Mouse (Mus musculus) ovary, postnatal 14 days (tissue): ENCODE measurements around the gene Prtn3.

Experiments used
- DNase-seq: peaks from one replicate; pipeline ENCODE4 v3.0.0; 2022; ENCODE audit warnings: low spot score

Prtn3 gene

GRCm38 (mm10) chr10:79909092-79909922, 35.0 kb downstream of the Prtn3 start:
- no peak for DNase-seq

DNA sequence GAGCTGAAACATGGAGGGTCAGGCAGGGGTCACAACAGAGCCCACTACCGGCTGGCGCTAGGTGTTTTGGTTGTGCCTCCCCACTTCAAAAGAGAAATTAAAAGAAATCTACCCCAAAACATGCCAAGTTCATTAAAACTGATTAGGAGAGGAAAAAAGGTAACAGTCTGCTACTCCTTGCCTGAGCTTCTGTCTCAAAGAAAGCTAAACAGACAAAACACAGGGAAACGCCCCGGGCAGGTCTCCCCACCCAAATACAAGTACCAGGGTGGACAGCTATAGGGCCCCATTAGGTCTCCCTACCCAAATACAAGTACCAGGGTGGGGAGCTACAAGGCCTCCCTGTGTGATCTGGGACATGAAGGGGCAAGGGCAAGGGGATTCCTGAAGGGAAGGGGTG, 36.3 kb downstream of the Prtn3 start, which contains the start of gene Gm26602:
Gm26602 (plus strand) TSS at position 301 of the 400 bp plus-strand sequence.
- no peak for DNase-seq

GRCm38 (mm10) chr10:79912412-79912811, 38.1 kb downstream of the Prtn3 start:
- no peak for DNase-seq

- no peak for DNase-seq
Measured at GRCm38 (mm10) chr10:79914131-79914947, 40.1 kb downstream of the Prtn3 start.

DNA sequence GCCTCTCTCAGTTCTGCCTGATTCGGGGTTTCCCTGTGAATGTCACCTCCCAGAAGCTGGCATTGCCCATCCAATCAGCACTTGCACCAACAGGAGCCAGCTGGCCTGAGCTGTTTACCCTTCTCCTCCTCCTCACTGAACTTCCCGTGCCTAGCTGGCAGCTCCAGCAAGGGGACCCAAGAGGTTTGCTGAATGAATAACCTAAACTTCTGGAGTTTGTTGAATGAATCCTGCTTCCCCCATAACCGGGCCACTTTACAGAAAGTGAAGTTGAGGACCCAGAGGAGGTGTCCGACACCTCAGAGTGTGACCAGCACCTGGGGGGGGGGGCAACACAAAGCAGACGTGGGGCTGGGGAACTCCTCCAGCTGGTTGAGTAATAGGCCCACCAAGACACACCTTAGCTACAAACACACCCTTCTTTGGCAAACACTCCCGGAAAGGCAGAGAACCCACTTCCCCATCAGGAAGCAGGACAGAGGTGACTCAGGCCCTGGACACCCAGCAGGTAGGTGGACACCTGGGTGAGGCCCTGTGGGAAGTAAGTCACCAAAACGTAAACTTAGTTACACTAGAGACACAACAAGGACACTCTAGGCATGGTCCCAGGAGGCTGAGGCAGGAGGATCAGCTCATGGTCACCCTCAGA, 40.8 kb downstream of the Prtn3 start:
- no peak for DNase-seq

DNA sequence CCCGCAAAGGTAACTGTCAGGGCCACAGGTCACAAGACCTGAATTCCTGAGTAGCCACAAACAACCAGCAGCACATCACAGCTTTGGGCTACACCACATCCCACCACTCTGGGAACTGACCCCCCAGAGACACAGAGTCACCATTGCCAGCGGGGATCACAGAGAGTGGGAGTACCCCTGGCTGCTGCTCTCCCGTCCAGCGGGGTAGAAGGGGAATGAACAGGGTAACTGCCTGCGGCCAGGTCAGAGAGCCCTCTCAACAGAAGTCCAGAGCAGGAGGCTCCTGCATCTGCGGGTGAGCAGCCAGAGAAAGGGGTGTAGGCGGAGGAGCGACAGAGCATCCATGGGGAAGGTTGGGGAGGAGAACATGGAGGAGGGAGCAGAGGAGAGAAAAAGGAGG, 41.8 kb downstream of the Prtn3 start:
- no peak for DNase-seq

DNA sequence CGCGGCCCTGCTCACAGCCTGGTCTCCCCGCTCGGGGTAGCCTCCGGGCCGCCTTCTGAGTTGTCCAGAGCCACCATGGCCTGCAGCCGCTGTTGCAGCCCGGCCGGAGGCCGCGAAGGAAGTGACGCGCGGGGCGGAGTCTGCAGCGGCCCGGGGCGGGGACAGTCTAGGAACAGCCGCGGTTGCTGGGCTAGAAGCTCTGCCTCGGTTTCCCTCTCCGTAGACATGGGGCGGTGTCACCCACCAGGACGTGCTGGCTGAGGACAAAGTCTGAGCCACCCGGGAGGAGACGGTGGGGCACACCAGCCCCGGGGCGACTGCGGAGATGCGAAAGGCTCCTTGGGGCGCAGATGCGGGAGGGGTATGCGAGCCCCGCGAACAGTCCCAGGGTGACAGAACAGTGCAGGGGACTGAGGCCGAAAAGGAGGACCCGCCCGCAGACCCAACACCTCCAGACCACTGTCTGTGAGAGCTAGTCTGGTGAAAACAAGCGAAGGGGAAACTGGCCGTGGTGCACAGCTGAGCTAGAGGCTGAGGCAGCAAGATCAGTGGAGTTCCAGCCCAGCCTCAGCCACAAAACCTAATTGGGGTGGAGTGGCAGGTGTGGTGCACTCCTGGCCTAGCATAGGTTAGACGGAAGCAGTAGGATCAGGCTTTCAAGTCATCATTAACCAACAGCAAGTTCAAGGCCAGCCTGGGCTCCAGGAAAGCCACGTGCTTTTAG, 42.7 kb downstream of the Prtn3 start, which contains the start of gene Kiss1r:
Kiss1r (plus strand) TSS at position 164 of the 724 bp plus-strand sequence.
- peak; percentile 84 for DNase-seq

DNA sequence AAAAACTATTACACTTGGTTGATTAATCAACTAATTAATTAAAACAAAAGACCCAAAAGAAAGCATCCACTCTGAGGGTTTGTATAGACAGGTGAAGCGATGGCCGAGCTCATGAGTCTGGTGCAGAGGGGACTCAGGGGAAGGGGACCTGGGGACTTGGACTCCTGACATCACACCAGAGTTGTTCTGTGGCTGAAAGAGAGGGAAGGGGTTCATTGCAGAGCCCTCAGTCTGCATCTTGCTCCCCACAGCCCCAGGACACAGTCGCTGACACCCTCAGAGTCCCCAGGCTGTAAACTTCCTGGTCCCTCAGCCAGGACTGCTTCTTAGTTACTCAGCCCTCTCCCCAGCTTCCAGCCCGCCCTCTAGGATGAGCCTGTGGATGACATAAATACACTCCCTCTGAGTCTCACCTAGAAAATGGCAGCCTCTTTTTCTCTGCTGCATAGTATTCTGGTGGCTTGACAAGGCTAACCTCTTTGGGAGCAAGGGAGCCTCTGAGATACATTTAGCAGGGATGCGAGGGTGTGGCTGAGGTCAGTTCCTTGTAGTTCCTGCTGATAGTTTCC, 43.3 kb downstream of the Prtn3 start:
- DNase-seq = no peak

DNA sequence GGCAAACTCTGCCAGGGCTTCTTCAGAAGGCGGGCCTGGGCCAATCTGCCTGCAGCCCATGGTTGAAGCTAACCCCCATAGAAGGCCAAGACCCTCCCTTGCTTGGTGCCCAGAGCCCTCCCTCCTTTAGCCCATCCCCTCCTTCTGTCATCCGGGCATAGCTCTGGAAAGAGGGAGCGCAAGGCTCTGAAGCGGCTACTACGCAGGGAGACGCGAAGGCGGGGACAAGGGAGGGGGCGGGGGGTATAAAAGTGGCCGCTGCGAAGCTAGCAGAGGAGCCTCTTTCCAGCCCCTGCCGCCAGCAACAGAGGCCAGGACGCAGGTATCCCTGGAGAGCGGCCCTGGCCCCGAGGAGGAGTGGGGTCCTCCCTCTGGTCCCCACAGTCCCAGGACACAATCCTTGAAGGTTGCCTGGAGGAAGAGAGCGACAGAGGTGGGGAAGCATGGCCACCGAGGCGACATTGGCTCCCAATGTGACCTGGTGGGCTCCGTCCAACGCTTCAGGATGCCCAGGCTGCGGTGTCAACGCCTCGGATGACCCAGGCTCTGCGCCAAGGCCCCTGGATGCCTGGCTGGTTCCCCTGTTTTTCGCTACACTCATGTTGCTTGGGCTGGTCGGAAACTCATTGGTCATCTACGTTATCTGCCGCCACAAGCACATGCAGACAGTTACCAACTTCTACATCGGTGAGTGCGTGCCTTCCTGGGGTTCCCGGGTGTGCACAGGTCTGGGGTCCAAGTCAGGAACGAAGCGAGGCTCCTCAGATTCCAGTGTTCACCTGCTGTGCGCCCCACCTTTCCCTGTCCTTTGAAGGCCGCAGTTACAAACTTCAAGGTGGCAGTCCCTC, 44.2 kb downstream of the Prtn3 start:
- no peak for DNase-seq

GRCm38 (mm10) chr10:79919251-79919849, 45.1 kb downstream of the Prtn3 start:
- DNase-seq = no peak

DNA sequence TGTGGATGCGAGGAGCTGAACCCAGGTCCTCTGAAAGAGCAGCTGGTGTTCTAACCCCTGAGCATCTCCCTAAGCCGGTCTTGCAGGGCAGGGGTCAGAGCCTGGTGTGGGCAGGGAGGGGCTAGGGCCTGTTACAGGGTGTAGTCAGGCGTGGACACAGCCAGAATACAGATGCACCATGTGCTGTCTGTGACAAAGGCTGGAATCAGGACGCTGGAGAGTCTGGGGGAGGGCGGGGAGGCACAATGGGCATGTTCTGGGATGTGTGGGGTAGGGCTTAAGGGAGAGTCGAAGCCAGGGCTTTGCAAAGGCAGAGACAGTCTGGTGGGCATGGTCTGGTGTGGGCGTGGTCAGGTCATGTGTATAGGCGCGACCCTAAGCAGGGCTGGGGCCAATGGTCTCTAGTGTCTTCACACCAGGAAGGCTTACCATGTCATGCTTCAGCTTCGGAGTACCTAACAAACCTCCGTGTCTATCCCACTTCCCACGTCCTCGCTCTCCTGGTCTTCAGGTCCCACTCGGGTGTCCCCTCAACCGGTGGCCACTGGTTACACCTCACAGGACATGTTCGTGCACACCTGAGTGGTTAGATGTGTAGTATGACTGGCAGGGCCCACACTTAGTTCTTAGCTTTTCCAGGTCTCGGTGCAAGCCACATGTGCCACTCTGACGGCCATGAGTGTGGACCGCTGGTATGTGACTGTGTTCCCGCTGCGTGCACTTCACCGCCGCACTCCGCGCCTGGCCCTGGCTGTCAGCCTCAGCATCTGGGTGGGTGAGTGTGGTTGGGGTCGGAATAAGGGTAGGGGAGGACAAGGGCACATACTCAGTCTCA, 46.0 kb downstream of the Prtn3 start:
- no peak for DNase-seq

DNA sequence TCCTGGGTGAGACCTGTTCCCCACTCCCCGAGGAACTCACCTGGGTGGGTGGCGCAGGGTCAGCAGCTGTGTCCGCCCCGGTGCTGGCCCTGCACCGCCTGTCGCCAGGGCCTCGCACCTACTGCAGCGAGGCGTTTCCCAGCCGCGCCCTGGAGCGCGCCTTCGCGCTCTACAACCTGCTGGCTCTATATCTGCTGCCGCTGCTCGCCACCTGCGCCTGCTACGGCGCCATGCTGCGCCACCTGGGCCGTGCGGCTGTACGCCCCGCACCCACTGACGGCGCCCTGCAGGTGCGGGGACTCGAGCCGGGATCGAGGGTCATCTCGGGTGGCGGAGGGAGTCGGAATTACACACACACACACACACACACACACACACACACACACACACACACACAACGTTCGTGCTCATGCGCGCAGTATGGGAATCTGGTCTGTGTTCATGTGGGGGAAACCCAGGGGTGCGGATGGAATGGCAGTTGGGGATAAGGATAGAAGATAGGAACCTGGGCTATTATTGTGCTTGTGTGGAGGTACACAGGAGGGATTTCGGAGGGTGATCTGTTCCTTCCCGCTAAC, 46.8 kb downstream of the Prtn3 start, which contains the start of gene R3hdm4:
R3hdm4 (minus strand) TSS at position 251 of the 578 bp plus-strand sequence.
- DNase-seq = no peak

DNA sequence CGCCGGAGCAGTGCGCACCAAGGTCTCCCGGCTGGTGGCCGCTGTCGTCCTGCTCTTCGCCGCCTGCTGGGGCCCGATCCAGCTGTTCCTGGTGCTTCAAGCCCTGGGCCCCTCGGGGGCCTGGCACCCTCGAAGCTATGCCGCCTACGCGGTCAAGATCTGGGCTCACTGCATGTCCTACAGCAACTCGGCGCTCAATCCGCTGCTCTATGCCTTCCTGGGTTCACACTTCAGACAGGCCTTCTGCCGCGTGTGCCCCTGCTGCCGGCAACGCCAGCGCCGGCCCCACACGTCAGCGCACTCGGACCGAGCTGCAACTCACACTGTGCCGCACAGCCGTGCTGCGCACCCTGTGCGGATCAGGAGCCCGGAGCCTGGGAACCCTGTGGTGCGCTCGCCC, 47.3 kb downstream of the Prtn3 start:
- DNase-seq = no peak

- DNase-seq = peak; percentile 96
Measured at GRCm38 (mm10) chr10:79924998-79925784, 50.9 kb downstream of the Prtn3 start.

GRCm38 (mm10) chr10:79925785-79926490, 51.7 kb downstream of the Prtn3 start:
- no peak for DNase-seq

DNA sequence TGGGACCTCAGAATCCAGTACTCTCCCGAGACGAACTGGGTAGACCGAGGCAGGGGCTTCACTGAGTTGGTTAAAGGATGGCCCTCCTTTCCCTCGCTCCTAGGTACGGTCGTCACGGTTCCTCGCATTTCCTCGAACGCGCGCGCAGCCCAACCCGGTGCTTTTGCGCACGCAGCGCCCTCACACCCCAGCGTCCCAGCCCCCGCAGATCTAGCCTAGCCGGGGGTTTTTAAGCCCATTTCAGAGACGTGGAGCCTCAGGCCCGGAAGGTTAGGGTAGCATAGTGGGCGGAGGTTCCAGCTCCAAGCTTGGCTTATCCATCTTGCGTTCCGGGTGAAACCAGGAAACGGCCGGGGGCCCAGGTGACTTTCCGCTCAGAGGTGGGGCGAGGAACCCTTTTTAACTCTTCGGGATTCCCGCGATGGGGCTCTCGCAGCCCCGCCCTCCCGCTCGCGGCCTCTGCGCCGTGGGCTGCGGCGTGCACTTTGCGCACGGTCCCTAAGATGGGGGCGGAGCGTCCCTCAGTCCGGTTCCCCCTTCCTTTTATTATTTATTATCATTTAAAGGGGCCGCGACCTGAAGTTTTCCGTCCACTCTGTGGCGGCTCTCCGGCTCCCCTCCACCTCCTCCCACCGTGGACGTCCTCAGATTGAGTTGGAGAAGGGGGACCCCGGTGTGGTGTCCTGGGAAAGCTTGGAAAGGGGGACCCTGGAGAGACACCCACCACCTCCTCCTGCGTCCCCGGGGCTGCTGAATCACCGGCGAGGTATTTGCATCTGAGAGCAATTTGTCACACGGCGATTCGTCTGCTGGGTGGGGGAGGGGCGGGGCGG, 52.4 kb downstream of the Prtn3 start, which contains the start of gene Arid3a:
Arid3a (plus strand) TSS at position 553 of the 833 bp plus-strand sequence.
- DNase-seq = peak; percentile 83
